Mouse (Mus musculus) thymus, adult 2 months (tissue): ENCODE data around the gene Tmem132c. TPM values are rescaled to one million over a fixed set of nuclear protein-coding genes. Genes with fewer than 3 reads are reported as not detected.

ENCODE experiments used
- DNase-seq: peaks from one replicate; pipeline ENCODE4 v3.0.0; 2021
- H3K27ac ChIP-seq: fragments of 200-500 bp; 2 replicates; pipeline ENCODE4 v1.5.1; 2012; ENCODE audit warnings: low read length, control low read depth; ENCODE audit not compliant: control insufficient read depth, insufficient read depth
- H3K27me3 ChIP-seq: fragments of 200-500 bp; 2 replicates; pipeline ENCODE4 v1.6.1; 2012; ENCODE audit warnings: mild to moderate bottlenecking, low read length, moderate library complexity, mixed read lengths; ENCODE audit not compliant: control insufficient read depth, insufficient read depth
- H3K36me3 ChIP-seq: fragments of 200-500 bp; 2 replicates; pipeline ENCODE4 v1.6.1; 2012; ENCODE audit warnings: mild to moderate bottlenecking, low read length, moderate library complexity; ENCODE audit not compliant: control insufficient read depth, insufficient read depth
- H3K4me1 ChIP-seq: fragments of 200-500 bp; replicated peaks from 2 replicates; pipeline ENCODE4 v1.6.1; 2012; ENCODE audit warnings: low read length; ENCODE audit not compliant: control insufficient read depth, insufficient read depth
- H3K4me3 ChIP-seq: fragments of 200-500 bp; 2 replicates; pipeline ENCODE4 v1.5.1; 2012; ENCODE audit warnings: mild to moderate bottlenecking, low read length, control low read depth, moderate library complexity; ENCODE audit not compliant: control insufficient read depth, insufficient read depth
- CTCF ChIP-seq: fragments of 200-500 bp; IDR thresholded peaks from 2 replicates; pipeline ENCODE4 v1.5.1; 2012; ENCODE audit warnings: mild to moderate bottlenecking, control low read depth, low read length, moderate library complexity, borderline replicate concordance; ENCODE audit not compliant: control insufficient read depth, poor library complexity, insufficient read depth; ENCODE audit errors: extremely low read depth
- POLR2A ChIP-seq: fragments of 200-500 bp; IDR thresholded peaks from 2 replicates; pipeline ENCODE4 v1.6.1; 2012; ENCODE audit warnings: mild to moderate bottlenecking, low read length, control low read depth, moderate library complexity; ENCODE audit not compliant: control insufficient read depth, poor library complexity, insufficient read depth; ENCODE audit errors: extremely low read depth
- WGBS: fragments of 180-500 bp; shearing (Covaris S2); methylation state at CpG from one replicate; pipeline ENCODE4 v1.1.7; 2018; 5-methylcytosine and 5-hydroxymethylcytosine counted together
- polyA plus RNA-seq: library from polyadenylated mRNA; depleted of rRNA; stranded (reverse); fragments of >200 nt; gene quantifications from 2 replicates; pipeline ENCODE4 v1.2.3, GENCODE M21; 2012

Gene Tmem132c
- polyA plus RNA-seq, 1 experiment: 1.5 TPM

DNA sequence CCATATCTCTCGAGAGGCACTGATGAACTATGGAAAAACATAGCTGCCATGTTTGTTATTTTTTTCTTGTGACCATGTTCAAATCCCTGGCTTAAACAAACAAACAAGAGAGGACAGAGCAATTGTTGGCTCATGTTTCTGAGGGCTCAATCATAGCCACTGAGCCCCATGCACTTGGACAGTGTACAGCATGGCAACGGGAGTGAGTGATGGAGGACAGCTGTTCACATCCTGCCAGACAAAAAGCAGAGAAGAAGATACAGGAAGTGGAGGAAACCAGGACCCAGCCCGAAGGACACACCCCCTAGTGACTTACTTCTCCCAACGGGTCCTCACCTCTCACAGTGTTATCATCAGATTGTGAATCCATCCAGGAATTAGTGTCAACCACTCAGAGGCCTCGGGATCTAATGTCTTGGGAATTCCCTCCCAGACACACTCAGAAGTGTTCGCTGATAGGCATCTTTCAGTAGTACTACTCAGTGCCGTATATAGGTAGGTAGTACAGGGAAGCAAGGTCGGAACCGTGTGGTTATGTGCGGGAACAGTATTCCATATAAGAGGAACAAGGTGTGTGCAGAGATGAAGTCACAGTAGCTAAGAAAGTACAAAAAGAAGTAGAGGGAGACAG lies 285.9 kb downstream of the Tmem132c start:
- Histone ChIP-seq H3K4me1 (no peaks in the 10 kb centered on the region), H3K27ac (no peak overlapping the region), H3K36me3 (no peaks in the 10 kb centered on the region), H3K4me3 (no peak overlapping the region), H3K27me3 (no peaks in the 10 kb centered on the region)
- TF ChIP-seq POLR2A (no peak), CTCF (no peak)
- 82% methylated on average over 10 of the region's 10 CpGs for WGBS
- no peak for DNase-seq

DNA sequence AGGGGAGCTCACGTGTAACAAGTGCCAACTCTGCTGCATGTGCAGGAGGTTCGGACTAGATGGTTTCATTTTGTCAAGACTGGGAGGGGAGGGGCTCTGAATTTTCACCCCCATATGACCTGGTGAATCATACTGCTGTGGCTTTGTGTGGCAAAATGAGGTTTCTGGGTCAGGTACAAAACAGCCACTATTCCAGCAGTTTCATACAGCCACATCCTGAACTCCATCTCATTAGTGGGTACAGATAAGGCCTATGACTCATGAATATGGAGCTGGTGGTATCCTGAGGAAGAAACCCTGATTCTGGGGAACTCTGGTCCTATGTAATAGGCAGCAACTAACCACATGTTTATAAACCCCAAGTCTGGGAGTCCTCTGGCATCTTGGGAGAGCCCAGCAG lies 295.9 kb downstream of the Tmem132c start:
- H3K27me3 ChIP-seq: no peaks in the 10 kb centered on the region
- H3K27ac ChIP-seq: no peak overlapping the region
- no peaks in the 10 kb centered on the region for H3K36me3 ChIP-seq
- 71% methylated on average over 2 of the region's 2 CpGs for WGBS
- no peak for TF ChIP-seq POLR2A
- TF ChIP-seq CTCF: no peak
- H3K4me1 ChIP-seq: no peaks in the 10 kb centered on the region
- DNase-seq: no peak
- no peak overlapping the region for H3K4me3 ChIP-seq

DNA sequence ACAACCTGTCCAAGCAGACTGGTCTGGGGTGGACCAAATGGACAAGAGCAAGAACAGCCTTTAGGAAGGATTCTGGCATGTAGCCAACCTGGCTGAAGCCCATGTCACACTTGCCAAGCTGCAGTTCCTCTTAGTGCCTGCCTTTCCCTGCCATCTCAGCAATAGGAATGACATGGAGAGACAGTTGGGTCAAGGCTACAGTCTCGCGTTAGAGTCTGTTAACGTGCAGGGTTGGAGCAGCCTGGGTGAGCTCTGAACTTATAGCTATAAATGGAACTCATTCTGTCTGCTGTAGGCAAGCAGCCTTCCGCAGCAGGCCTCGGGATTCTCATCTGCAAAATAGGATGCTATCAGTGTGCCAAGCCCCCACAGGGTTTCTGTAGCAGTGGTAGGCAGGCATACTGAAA lies 305.0 kb downstream of the Tmem132c start:
- TF ChIP-seq CTCF (no peak), POLR2A (no peak)
- no peak for DNase-seq
- H3K36me3 ChIP-seq: no peaks in the 10 kb centered on the region
- H3K27me3 ChIP-seq: no peaks in the 10 kb centered on the region
- 94% methylated on average over 5 of the region's 5 CpGs for WGBS
- H3K4me1 ChIP-seq: no peaks in the 10 kb centered on the region
- no peak overlapping the region for H3K27ac ChIP-seq
- no peak overlapping the region for H3K4me3 ChIP-seq

DNA sequence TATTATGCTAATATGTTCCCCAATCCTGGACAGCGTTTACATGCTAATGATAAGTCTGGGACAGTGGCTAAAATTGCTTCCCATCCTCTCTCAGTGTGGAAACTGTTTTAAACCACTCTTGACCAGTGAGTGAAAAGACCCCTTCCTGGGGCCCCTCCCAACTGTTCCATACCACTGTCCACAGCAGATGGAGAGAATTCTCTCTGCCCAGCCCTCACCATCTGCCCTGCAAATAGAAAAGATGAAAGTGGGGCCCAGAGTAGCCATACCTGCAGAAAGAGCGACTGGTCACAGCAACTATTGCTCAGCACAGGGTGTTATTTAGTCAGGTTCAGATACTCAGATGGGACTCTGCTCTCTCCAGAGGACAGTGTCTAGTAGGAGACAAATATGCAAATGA lies 306.5 kb downstream of the Tmem132c start:
- no peak for TF ChIP-seq CTCF
- no peaks in the 10 kb centered on the region for H3K27me3 ChIP-seq
- no peak overlapping the region for H3K27ac ChIP-seq
- no peak overlapping the region for H3K4me3 ChIP-seq
- H3K36me3 ChIP-seq: no peaks in the 10 kb centered on the region
- WGBS: 85% methylated on average over 2 of the region's 2 CpGs
- no peaks in the 10 kb centered on the region for H3K4me1 ChIP-seq
- DNase-seq: no peak

DNA sequence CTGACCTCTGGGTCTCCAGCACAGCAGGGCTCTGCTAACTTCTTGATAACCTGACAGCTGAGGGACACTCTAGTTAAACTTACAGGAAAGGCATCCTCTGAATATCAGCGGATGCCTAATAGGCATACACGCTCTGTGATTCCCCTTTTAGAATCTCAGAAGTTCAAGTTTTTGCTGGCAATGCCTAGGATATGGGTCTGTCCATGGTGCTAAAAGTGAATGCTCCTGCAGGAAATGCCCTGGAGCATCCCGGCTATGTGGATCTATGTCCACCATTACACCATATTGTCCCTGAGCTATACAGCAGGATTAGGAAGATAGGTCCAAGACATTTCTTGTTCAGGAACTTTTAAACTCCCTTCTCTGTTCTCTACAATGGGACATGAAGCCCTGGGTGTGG lies 319.5 kb downstream of the Tmem132c start:
- DNase-seq: no peak
- H3K4me1 ChIP-seq: no peaks in the 10 kb centered on the region
- no peaks in the 10 kb centered on the region for H3K27me3 ChIP-seq
- WGBS: 87% methylated on average over 3 of the region's 3 CpGs
- no peak overlapping the region for H3K27ac ChIP-seq
- TF ChIP-seq CTCF: no peak
- TF ChIP-seq POLR2A: no peak
- no peak overlapping the region for H3K4me3 ChIP-seq
- no peaks in the 10 kb centered on the region for H3K36me3 ChIP-seq

DNA sequence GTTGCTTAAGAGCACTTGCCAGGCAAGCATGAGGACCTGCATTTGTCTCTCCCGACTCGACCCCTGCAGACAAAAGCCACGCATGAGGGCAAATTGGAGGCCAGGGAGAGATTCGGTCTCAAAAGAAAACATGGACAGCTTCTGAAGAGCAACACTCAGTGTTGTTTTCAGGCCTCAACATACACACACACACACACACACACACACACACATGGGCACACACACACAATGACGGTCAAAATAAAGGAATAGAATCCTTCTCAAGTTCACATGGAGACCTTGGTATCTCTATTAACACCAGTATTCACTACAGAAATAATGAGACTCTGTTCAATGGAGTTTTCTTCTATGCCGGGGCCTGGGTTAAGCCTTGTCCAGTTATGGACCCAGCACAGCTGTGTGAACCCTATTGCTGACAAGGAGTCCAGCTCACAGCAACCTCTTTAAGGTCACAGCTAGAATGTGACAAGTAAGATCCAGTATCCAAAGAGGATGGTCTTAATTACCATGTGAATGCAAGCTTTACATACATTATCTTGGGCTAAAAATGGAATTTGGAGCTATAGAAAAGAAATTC lies 325.6 kb downstream of the Tmem132c start:
- H3K4me1 ChIP-seq: no peaks in the 10 kb centered on the region
- H3K27ac ChIP-seq: no peak overlapping the region
- H3K4me3 ChIP-seq: no peak overlapping the region
- H3K27me3 ChIP-seq: no peaks in the 10 kb centered on the region
- WGBS: 85% methylated on average over 6 of the region's 6 CpGs
- no peaks in the 10 kb centered on the region for H3K36me3 ChIP-seq
- no peak for DNase-seq
- TF ChIP-seq POLR2A: no peak
- no peak for TF ChIP-seq CTCF

DNA sequence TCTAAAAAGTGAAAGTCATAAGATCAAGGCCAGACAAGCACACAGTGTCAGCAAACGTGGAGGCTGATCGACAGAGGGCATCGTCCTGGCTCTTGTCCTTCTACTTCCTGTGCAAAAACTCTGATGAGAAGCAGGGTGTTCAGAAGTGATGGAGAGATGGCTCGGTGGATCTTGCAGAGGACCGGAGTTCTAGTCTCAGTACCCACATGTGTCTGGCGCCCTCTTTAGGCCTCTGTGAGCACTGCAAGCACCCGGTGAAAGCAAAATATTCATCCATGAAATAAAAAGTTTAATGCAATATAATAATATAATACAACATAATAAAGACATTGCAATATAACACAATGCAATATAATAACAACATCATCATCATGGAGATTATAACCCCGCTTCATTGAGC lies 335.8 kb downstream of the Tmem132c start:
- no peaks in the 10 kb centered on the region for H3K36me3 ChIP-seq
- H3K27ac ChIP-seq: no peak overlapping the region
- TF ChIP-seq CTCF: no peak
- no peak for TF ChIP-seq POLR2A
- no peak for DNase-seq
- no peak overlapping the region for H3K4me3 ChIP-seq
- no peaks in the 10 kb centered on the region for H3K27me3 ChIP-seq
- 44% methylated on average over 8 of the region's 8 CpGs for WGBS
- H3K4me1 ChIP-seq: no peaks in the 10 kb centered on the region; the same call in 1 of the 2 replicates
